Mouse (Mus musculus) forelimb bud, embryonic 11.5 days (tissue): ENCODE results near the gene Sod1.

Source experiments
- DNase-seq: peaks from one replicate; pipeline ENCODE4 v3.0.0-alpha.2; 2012; ENCODE audit warnings: low read depth, low spot score

The Sod1 gene

DNA sequence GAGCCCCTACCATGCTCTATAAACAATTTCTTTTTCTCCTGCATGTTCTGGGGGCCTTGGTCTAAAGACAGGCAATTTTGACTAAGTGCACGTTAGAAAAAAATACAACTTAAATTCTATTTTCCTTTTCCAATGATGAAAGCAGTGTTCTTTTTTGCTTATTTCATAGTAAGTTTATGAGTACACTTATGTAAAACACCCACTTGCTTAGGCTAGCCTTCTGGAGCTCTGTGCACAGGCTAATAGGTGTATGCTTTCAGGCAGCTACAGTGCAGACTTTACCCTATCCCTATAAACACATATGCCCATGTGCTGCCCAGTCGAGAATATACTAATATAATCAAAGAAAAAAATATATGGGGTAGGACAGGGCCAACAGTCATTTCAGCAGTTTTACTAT, 32.0 kb downstream of the Sod1 start:
- DNase-seq = no peak

DNA sequence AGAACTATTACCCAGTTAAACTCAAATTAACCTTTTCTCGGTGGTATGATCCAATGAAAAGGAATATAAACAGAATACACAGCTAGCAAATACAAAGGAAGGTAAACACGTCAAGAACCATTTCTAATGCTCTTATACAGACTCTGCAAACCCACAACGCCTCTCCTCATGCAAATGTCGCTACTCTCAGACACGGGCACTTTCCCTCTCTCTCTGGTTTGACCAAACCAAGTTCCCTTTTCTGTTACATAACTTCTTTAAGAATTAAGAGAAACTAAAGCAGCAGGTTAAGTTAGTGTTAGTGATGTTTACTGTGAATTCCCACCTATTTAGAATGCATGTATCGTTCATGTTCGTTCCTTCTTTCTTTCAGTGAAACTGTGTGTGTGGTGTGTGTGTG, 38.4 kb downstream of the Sod1 start:
- no peak for DNase-seq

DNA sequence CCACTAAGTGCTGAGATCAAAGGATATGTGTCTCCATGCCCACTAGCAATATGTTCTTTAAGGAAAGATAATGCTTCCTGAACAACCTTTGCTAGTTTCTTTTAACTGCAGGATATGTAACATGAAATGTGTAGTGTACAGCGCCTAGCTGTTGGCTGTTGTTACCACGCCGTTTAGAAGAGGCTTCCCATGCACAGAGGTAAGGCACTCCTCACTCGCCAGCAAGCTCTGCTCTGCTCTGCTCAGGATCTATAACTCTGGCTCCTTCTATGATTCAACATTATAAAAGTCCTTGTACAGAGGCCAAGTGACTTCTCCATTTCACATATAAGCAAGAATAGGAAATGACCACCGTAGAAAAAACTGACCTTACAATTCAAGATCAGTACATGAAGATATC, 39.1 kb downstream of the Sod1 start:
- no peak for DNase-seq

DNA sequence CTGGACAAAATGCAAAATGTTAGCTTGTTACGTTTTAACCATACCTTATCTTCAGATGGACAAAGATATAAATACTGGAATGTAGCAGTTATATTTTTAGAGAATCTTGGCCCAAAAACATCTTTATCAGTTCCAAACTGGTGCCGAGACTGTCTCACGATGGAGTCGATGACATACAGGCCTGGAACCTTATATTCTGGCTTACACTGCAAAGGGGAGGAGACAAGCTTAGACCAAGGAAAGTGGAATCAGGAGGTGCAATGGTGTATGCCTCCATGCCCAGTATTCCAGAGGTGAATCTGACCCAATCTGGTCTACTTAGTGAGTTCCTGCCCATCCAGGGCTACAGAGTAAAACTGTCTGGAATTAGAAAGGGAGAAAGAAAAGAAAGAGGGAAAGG, 39.5 kb downstream of the Sod1 start:
- DNase-seq = no peak

DNA sequence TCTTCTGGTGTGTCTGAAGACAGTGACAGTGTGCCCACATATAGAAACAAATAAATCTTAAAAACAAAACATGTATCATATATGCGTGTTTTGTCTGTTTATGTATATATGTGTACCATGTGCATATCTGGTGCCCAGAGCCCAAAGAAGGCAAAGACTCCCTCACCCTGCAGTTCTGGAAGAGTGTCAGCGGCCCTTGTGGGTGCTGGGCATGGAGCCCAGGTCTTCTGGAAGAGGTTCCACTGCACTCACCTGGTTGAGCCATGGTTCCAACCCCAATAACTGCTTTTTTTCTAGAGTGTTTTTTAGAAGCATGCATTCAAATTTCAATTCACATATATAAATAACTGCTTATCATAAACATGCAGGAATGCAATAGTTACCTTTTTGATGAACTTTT, 41.2 kb downstream of the Sod1 start:
- DNase-seq = no peak

DNA sequence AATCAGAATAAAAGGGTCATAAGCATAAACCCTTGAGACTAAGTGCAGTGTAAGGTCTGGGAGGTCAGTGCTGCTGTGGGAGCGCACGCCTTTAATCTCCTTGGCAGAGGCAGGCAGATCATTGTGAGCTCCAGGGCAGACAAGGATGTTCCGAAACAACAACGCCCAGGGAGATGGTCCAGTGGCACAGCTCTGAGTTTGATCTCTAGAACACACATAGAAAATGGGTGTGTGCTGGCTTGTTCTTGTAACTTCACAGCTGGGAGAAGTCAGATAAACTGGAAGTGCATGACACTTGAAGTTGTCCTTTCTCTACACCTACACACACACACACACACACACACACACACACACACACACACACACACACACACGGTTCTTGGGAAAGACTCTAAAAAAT, 43.5 kb downstream of the Sod1 start:
- no peak for DNase-seq

DNA sequence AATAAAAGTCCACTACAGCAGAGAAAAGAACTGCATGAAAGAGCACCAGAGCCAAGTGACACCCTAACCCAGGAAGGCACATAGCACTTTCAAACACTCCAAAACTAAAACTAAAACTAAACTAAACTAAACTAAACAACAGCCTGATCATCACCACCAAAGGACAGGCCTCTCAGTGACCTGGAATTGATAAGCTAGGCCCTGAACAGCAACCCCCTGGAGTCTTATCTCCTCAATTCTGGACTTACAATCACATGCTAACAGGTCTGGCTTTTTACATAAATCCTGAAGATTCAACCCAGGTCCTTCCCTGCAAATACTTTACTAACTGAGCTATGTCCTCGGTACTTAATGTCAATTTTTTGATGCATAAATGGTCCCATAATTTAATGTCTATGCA, 44.6 kb downstream of the Sod1 start:
- no peak for DNase-seq

DNA sequence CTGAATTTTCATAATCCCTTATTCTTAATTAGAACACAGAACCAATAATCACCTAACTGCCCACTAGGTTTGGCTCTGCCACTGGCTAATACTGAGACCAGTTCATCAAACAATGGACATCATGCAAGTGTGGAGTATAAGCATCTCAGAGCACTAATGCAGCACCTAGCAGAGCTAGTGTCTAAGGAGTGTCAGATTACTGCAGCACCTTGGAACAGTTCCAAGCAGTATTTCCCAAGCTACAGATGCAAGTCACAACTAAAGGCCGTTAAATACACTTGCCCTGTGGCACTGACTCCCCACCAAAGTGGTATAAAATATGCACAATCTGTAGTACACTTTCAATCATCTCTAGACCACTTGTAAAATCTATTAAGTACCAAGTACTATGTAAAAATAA, 46.0 kb downstream of the Sod1 start:
- DNase-seq = no peak

DNA sequence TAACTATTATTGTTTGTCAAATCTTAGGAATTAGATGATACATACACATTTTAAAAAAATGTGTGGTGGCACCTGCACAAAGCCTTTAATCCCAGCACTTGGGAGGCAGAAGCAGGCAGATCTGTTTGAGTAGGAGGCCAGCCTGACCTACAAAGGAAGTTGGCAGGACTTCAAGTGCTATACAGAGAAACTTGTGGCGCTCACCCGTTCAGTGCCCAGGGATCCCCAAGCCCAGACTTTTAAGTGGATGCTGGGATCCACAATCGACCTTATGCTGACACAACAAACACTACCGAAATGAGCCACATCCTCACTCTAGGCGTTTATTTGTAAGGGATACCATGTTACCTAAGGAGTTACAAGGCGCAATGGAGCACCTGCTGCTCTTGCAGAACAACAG, 55.0 kb downstream of the Sod1 start:
- DNase-seq = no peak
